Mouse (Mus musculus): Measurements from ENCODE around the gene Gm21637. TPM values are rescaled to one million over a fixed set of nuclear protein-coding genes. Genes with fewer than 3 reads are reported as not detected.
"Not testable (repeated sequence)": the region's sequence is repeated elsewhere in the genome, so short reads cannot be mapped to it uniquely, and the experiment has no call there.

Gene Gm21637
- polyA plus RNA-seq (2015; fragmentation: Nextera tagmentation; extraction: Ambion mirVana): not detected in 2 replicates

DNA sequence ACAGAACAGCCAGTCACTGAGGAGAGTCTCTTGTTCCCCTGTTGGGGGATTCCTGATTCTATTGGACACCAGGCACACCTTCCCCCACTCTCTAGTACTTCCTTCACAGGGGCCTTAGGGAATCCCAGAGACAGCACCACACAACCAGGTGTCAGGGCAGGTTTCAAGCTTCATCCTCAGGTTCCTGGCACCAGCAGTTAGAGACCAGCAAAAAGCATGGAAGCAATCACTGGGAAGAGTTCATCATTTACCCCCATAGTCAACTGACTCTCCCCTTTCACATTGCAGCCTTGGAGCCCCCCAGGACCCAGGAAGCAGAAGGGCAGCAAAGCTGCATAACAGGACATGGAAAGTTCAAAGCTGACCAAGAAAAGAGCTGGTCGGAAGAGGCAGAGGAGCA is at the start of gene Gm21637:
Gene Gm21637, plus strand, starts transcription at position 301 of the 400 bp plus-strand sequence.
- not testable (repeated sequence) for H3K4me3 ChIP-seq; H3K27me3 ChIP-seq; H3K4me2 ChIP-seq; H3K27ac ChIP-seq (replicated peaks); ATAC-seq (ENCODE audit: low FRiP score, low read depth); H3K9me3 ChIP-seq; H3K36me3 ChIP-seq; H3K9ac ChIP-seq; H3K4me1 ChIP-seq (replicated peaks)
- no CpG with 5 or more reads among the region's 1 CpGs for WGBS

Other genes with a start within 250 kb of the Gm21637 start
- gene Btbd35f25, start 244.9 kb upstream of the Gm21637 start, polyA plus RNA-seq (2015; fragmentation: Nextera tagmentation; extraction: Ambion mirVana): not detected in 2 replicates
- not detected in 2 replicates for gene Btbd35f22, start 85.8 kb downstream of the Gm21637 start, polyA plus RNA-seq (2015; fragmentation: Nextera tagmentation; extraction: Ambion mirVana)